Mouse (Mus musculus) gastrocnemius, postnatal 25 days (tissue): ENCODE measurements around the gene Cldnd2. TPM values are rescaled to one million over a fixed set of nuclear protein-coding genes. Genes with fewer than 3 reads are reported as not detected.

Source experiments
- DNase-seq: peaks from one replicate; pipeline ENCODE4 v3.0.0; 2022
- total RNA-seq, 2 experiments: library from RNA; stranded (reverse); gene quantifications; 1 replicate in 1 of 2; 2 replicates in 1 of 2; pipeline ENCODE4 v1.2.3; 2021

Gene Cldnd2
- total RNA-seq, 2 experiments from 2014 or later = not detected

GRCm38 (mm10) chr7:43447801-43448200 is 7.2 kb downstream of the Cldnd2 start:
- DNase-seq = no peak

- no peak for DNase-seq
Observed at GRCm38 (mm10) chr7:43448246-43448645, 7.7 kb downstream of the Cldnd2 start.

GRCm38 (mm10) chr7:43449811-43450210 is 9.2 kb downstream of the Cldnd2 start:
- no peak for DNase-seq

GRCm38 (mm10) chr7:43451726-43452125 is 11.1 kb downstream of the Cldnd2 start:
- no peak for DNase-seq

- no peak for DNase-seq
Observed at GRCm38 (mm10) chr7:43452609-43453008, 12.0 kb downstream of the Cldnd2 start.

- DNase-seq = no peak
Observed at GRCm38 (mm10) chr7:43453599-43454355, 13.2 kb downstream of the Cldnd2 start.

GRCm38 (mm10) chr7:43454371-43454770 is 13.8 kb downstream of the Cldnd2 start:
- no peak for DNase-seq

GRCm38 (mm10) chr7:43462851-43463250 is 22.3 kb downstream of the Cldnd2 start, which contains the start of gene Vsig10l:
Gene Vsig10l, plus strand, starts transcription at chr7:43463151.
- DNase-seq = no peak

GRCm38 (mm10) chr7:43463976-43464375 is 23.4 kb downstream of the Cldnd2 start:
- no peak for DNase-seq

- DNase-seq = no peak
Observed at GRCm38 (mm10) chr7:43464864-43465343, 24.3 kb downstream of the Cldnd2 start.

- peak; percentile 80 for DNase-seq
Observed at GRCm38 (mm10) chr7:43465344-43466098, 24.9 kb downstream of the Cldnd2 start.

GRCm38 (mm10) chr7:43466099-43466694 is 25.6 kb downstream of the Cldnd2 start:
- DNase-seq = peak; percentile 70

- no peak for DNase-seq
Observed at GRCm38 (mm10) chr7:43470373-43470772, 29.8 kb downstream of the Cldnd2 start.

GRCm38 (mm10) chr7:43475706-43476105 is 35.1 kb downstream of the Cldnd2 start:
- DNase-seq = no peak

GRCm38 (mm10) chr7:43476376-43476775 is 35.8 kb downstream of the Cldnd2 start:
- no peak for DNase-seq

- DNase-seq = no peak
Observed at GRCm38 (mm10) chr7:43481191-43481590, 40.6 kb downstream of the Cldnd2 start.

- no peak for DNase-seq
Observed at GRCm38 (mm10) chr7:43482090-43482716, 41.6 kb downstream of the Cldnd2 start.

GRCm38 (mm10) chr7:43483236-43483635 is 42.7 kb downstream of the Cldnd2 start:
- no peak for DNase-seq

GRCm38 (mm10) chr7:43488646-43489045 is 48.1 kb downstream of the Cldnd2 start:
- DNase-seq = no peak

- no peak for DNase-seq
Observed at GRCm38 (mm10) chr7:43489631-43490125, 49.1 kb downstream of the Cldnd2 start, which contains the start of gene Iglon5. Gene Iglon5, minus strand, starts transcription at chr7:43490075.

- DNase-seq = peak; percentile 27
Observed at GRCm38 (mm10) chr7:43490182-43490584, 49.6 kb downstream of the Cldnd2 start.

- DNase-seq = no peak
Observed at GRCm38 (mm10) chr7:43490861-43491260, 50.3 kb downstream of the Cldnd2 start.
